Mouse (Mus musculus): ENCODE measurements around the gene Dock8. TPM values are rescaled to one million over a fixed set of nuclear protein-coding genes. Genes with fewer than 3 reads are reported as not detected.

Dock8 gene
- polyA plus RNA-seq (2014; fragmentation: Nextera tagmentation; extraction: Ambion mirVana) = 0.55 and 1.5 TPM in 2 replicates

- H3K27ac ChIP-seq (ENCODE audit: low read depth, low read length) = no peak within 1 kb of the TSS
- H3K9ac ChIP-seq (ENCODE audit: low read length) = no peak within 1 kb of the TSS
- peak within 1 kb of the TSS; percentile 62 for H3K4me3 ChIP-seq (ENCODE audit: low read depth, low read length)
- peak within 1 kb of the TSS; percentile 98 for H3K4me2 ChIP-seq (ENCODE audit: low read length)
- peaks cover 51% of the 10 kb centered on the region for H3K27me3 ChIP-seq (replicated peaks; ENCODE audit: control insufficient read depth, insufficient read depth, low read length)
- H3K36me3 ChIP-seq (ENCODE audit: control insufficient read depth, insufficient read depth, low read length) = no peaks in the 10 kb centered on the region
- WGBS = under 1% methylated on average over 85 of the region's 109 CpGs
- ATAC-seq (peak; percentile 60), DNase-seq (ENCODE audit: low spot score) (peak; percentile 27)
- no peaks in the 10 kb centered on the region for H3K9me3 ChIP-seq (replicated peaks; ENCODE audit: control insufficient read depth, low read length)
- H3K4me1 ChIP-seq (ENCODE audit: control insufficient read depth, insufficient read depth, low read length) = peaks cover 5% of the 10 kb centered on the region; the same call in 1 of the 2 replicates
Measured at GRCm38 (mm10) chr19:24999201-24999886, at the start of gene Dock8. Gene Dock8, plus strand, starts transcription at chr19:24999534.

- ATAC-seq = no peak
- no peak overlapping the region for H3K4me2 ChIP-seq (ENCODE audit: low read length)
- H3K9ac ChIP-seq (ENCODE audit: low read length) = no peak overlapping the region
- no peak overlapping the region for H3K27ac ChIP-seq (ENCODE audit: low read depth, low read length)
- H3K36me3 ChIP-seq (ENCODE audit: control insufficient read depth, insufficient read depth, low read length) = peaks cover 12% of the 10 kb centered on the region
- 40% methylated on average over 3 of the region's 3 CpGs for WGBS
- H3K27me3 ChIP-seq (replicated peaks; ENCODE audit: control insufficient read depth, insufficient read depth, low read length) = no peaks in the 10 kb centered on the region
- H3K9me3 ChIP-seq (replicated peaks; ENCODE audit: control insufficient read depth, low read length) = no peaks in the 10 kb centered on the region
- DNase-seq (ENCODE audit: low spot score) = peak; percentile 83
- no peak overlapping the region for H3K4me3 ChIP-seq (ENCODE audit: low read depth, low read length)
- peaks cover 4% of the 10 kb centered on the region for H3K4me1 ChIP-seq (ENCODE audit: control insufficient read depth, insufficient read depth, low read length)
Measured at GRCm38 (mm10) chr19:24958531-24958930, 40.8 kb upstream of the Dock8 start.

- Histone ChIP-seq H3K4me1 (ENCODE audit: control insufficient read depth, insufficient read depth, low read length) (peaks cover 4% of the 10 kb centered on the region), H3K9me3 (replicated peaks; ENCODE audit: control insufficient read depth, low read length) (no peaks in the 10 kb centered on the region), H3K9ac (ENCODE audit: low read length) (peak within 1 kb of the TSS; percentile 74), H3K27ac (ENCODE audit: low read depth, low read length) (no peak within 1 kb of the TSS), H3K4me2 (ENCODE audit: low read length) (peak within 1 kb of the TSS; percentile 63), H3K4me3 (ENCODE audit: low read depth, low read length) (peak within 1 kb of the TSS; percentile 62), H3K36me3 (ENCODE audit: control insufficient read depth, insufficient read depth, low read length) (no peaks in the 10 kb centered on the region), H3K27me3 (replicated peaks; ENCODE audit: control insufficient read depth, insufficient read depth, low read length) (no peaks in the 10 kb centered on the region)
- under 1% methylated on average over 36 of the region's 36 CpGs for WGBS
- peak; percentile 99 for ATAC-seq
- peak; percentile 98 for DNase-seq (ENCODE audit: low spot score)
Measured at GRCm38 (mm10) chr19:24961172-24961962, 38.0 kb upstream of the Dock8 start, which contains the start of gene Cbwd1. Gene Cbwd1, minus strand, starts transcription at chr19:24961610.

GRCm38 (mm10) chr19:24966203-24966602, 33.1 kb upstream of the Dock8 start:
- Histone ChIP-seq H3K27me3 (replicated peaks; ENCODE audit: control insufficient read depth, insufficient read depth, low read length) (no peaks in the 10 kb centered on the region), H3K4me2 (ENCODE audit: low read length) (no peak overlapping the region)

GRCm38 (mm10) chr19:24966941-24967340, 32.4 kb upstream of the Dock8 start:
- H3K36me3 ChIP-seq (ENCODE audit: control insufficient read depth, insufficient read depth, low read length) = no peaks in the 10 kb centered on the region
- H3K4me1 ChIP-seq (ENCODE audit: control insufficient read depth, insufficient read depth, low read length) = no peaks in the 10 kb centered on the region
- WGBS = 83% methylated on average over 2 of the region's 2 CpGs
- H3K27ac ChIP-seq (ENCODE audit: low read depth, low read length) = no peak overlapping the region
- H3K4me2 ChIP-seq (ENCODE audit: low read length) = no peak overlapping the region
- no peak overlapping the region for H3K9ac ChIP-seq (ENCODE audit: low read length)
- H3K9me3 ChIP-seq (replicated peaks; ENCODE audit: control insufficient read depth, low read length) = no peaks in the 10 kb centered on the region
- H3K27me3 ChIP-seq (replicated peaks; ENCODE audit: control insufficient read depth, insufficient read depth, low read length) = no peaks in the 10 kb centered on the region
- no peak for ATAC-seq
- H3K4me3 ChIP-seq (ENCODE audit: low read depth, low read length) = no peak overlapping the region
- no peak for DNase-seq (ENCODE audit: low spot score)

More at GRCm38 (mm10) chr19:24966203-24966602, 33.1 kb upstream of the Dock8 start:
- Histone ChIP-seq H3K27ac (ENCODE audit: low read depth, low read length) (no peak overlapping the region), H3K4me1 (ENCODE audit: control insufficient read depth, insufficient read depth, low read length) (no peaks in the 10 kb centered on the region), H3K36me3 (ENCODE audit: control insufficient read depth, insufficient read depth, low read length) (no peaks in the 10 kb centered on the region), H3K9me3 (replicated peaks; ENCODE audit: control insufficient read depth, low read length) (no peaks in the 10 kb centered on the region), H3K4me3 (ENCODE audit: low read depth, low read length) (no peak overlapping the region), H3K9ac (ENCODE audit: low read length) (no peak overlapping the region)
- ATAC-seq = no peak
- 87% methylated on average over 2 of the region's 2 CpGs for WGBS
- DNase-seq (ENCODE audit: low spot score) = no peak

GRCm38 (mm10) chr19:24971307-24971706, 28.0 kb upstream of the Dock8 start:
- ATAC-seq = no peak

GRCm38 (mm10) chr19:24972701-24973390, 26.5 kb upstream of the Dock8 start:
- WGBS = 89% methylated on average over 3 of the region's 3 CpGs
- no peak overlapping the region for H3K27ac ChIP-seq (ENCODE audit: low read depth, low read length)
- ATAC-seq = no peak

More at GRCm38 (mm10) chr19:24971307-24971706, 28.0 kb upstream of the Dock8 start:
- no peak overlapping the region for H3K4me3 ChIP-seq (ENCODE audit: low read depth, low read length)
- DNase-seq (ENCODE audit: low spot score) = no peak
- WGBS = 88% methylated on average over 7 of the region's 7 CpGs
- no peak overlapping the region for H3K27ac ChIP-seq (ENCODE audit: low read depth, low read length)
- H3K4me2 ChIP-seq (ENCODE audit: low read length) = no peak overlapping the region
- H3K4me1 ChIP-seq (ENCODE audit: control insufficient read depth, insufficient read depth, low read length) = no peaks in the 10 kb centered on the region
- H3K9me3 ChIP-seq (replicated peaks; ENCODE audit: control insufficient read depth, low read length) = no peaks in the 10 kb centered on the region
- no peaks in the 10 kb centered on the region for H3K36me3 ChIP-seq (ENCODE audit: control insufficient read depth, insufficient read depth, low read length)
- no peak overlapping the region for H3K9ac ChIP-seq (ENCODE audit: low read length)
- H3K27me3 ChIP-seq (replicated peaks; ENCODE audit: control insufficient read depth, insufficient read depth, low read length) = no peaks in the 10 kb centered on the region

GRCm38 (mm10) chr19:24977991-24978390, 21.3 kb upstream of the Dock8 start:
- Histone ChIP-seq H3K4me1 (ENCODE audit: control insufficient read depth, insufficient read depth, low read length) (no peaks in the 10 kb centered on the region), H3K9me3 (replicated peaks; ENCODE audit: control insufficient read depth, low read length) (no peaks in the 10 kb centered on the region), H3K4me2 (ENCODE audit: low read length) (no peak overlapping the region), H3K9ac (ENCODE audit: low read length) (no peak overlapping the region), H3K27ac (ENCODE audit: low read depth, low read length) (no peak overlapping the region), H3K36me3 (ENCODE audit: control insufficient read depth, insufficient read depth, low read length) (no peaks in the 10 kb centered on the region), H3K27me3 (replicated peaks; ENCODE audit: control insufficient read depth, insufficient read depth, low read length) (no peaks in the 10 kb centered on the region), H3K4me3 (ENCODE audit: low read depth, low read length) (no peak overlapping the region)
- DNase-seq (ENCODE audit: low spot score) (no peak), ATAC-seq (no peak)
- WGBS = 85% methylated on average over 11 of the region's 11 CpGs

More at GRCm38 (mm10) chr19:24972701-24973390, 26.5 kb upstream of the Dock8 start:
- no peaks in the 10 kb centered on the region for H3K27me3 ChIP-seq (replicated peaks; ENCODE audit: control insufficient read depth, insufficient read depth, low read length)
- no peaks in the 10 kb centered on the region for H3K9me3 ChIP-seq (replicated peaks; ENCODE audit: control insufficient read depth, low read length)
- no peaks in the 10 kb centered on the region for H3K4me1 ChIP-seq (ENCODE audit: control insufficient read depth, insufficient read depth, low read length)
- no peaks in the 10 kb centered on the region for H3K36me3 ChIP-seq (ENCODE audit: control insufficient read depth, insufficient read depth, low read length)
- no peak overlapping the region for H3K9ac ChIP-seq (ENCODE audit: low read length)
- H3K4me2 ChIP-seq (ENCODE audit: low read length) = no peak overlapping the region
- DNase-seq (ENCODE audit: low spot score) = no peak
- H3K4me3 ChIP-seq (ENCODE audit: low read depth, low read length) = no peak overlapping the region

All from forebrain, embryonic 14.5 days (tissue).